Mouse (Mus musculus) fat pad, adult 2 months (tissue): Measurements from ENCODE around the gene Igf2bp2.

Experiments
- DNase-seq: peaks from one replicate; pipeline ENCODE4 v3.0.0-alpha.2; 2011; ENCODE audit warnings: low read depth, low spot score; ENCODE audit errors: extremely low read depth

The Igf2bp2 gene

DNA sequence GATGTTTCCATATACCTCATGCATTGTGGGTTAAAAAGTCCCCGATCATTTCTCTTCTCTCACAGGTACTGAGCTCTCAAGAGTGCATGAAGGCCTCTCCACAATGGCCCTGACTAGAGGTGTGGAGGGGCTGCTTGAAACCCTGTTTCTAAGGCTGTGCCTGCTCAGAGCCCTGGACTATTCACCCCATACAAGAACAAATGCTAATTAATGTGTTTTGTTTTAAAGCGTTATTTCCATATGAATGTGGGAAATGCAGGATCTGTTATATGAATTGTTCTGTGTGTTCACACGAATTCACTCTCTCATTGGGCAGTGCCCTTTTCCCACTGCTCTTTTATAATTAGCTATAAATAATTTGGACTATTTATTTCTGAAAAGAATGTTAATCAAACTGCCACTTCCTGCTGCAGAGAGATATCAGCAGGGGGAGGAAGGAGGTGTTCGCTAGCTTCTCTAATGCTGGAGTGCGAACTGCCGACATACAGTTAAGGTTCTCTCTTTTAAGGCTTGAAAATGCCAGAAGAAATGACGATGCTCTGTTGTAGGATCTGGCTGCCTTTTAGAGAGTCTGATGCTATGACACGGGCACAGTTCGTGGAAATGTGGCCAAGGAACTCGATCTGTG, 116.2 kb downstream of the Igf2bp2 start:
- DNase-seq: no peak

DNA sequence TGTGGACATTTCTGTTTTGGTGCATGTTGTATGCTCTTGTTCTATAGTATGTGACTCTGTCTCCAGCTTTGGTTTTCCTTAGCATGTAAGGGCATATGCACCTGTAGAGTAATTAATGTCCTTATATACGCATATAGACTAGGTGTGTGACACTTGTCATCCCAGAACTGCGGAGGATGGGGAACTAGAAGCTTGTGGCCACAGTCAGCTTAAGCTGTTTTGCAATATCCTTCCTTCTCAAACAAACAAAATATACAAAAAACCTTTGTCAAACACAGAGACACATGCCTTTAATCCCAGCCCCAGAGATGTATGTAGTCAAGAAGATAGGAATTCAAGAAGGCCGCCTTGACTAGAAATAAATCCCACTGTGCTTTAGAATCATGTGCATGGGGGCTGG, 117.2 kb downstream of the Igf2bp2 start:
- no peak for DNase-seq

- DNase-seq: no peak
These were observed 119.3 kb downstream of the Igf2bp2 start for GRCm38 (mm10) chr16:22043830-22044229.

DNA sequence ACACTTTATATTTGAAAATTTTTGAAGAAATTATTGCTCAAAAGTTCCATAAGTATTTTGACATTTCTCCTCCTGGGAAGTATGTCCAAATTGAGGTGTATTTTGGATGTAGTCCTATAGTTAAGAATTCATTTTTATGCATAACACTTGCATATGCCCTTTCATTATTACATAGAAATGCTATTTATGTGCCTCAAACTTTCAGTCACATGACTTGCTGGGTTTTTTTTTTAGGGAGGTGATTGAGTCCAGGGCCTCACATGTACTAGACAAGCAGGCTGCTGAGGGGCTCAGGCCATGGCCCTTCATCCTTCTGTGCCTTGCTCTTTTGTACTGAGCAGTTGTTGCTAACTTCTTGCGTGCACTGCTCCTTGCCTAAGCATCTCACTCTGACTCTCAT, 123.1 kb downstream of the Igf2bp2 start:
- DNase-seq: no peak

DNA sequence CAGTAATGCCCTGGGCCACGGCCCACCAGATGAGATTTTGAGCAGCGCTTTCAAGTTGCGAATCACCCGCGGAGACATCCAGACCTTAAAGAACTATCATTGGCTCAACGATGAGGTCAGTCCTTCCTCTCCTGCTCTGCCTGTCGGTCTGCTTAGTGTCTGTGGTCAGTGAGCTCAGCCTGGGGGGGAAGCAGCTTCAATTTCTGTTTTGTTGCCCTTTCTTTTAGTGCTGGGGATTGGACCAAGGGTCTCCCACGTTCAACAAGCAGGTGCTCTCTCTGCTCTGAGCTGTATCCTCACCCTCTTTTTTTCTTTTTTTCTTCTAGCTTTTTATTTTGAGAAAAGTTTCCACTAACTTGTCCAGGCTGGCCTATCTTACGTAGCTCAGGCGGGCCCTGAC, 124.5 kb downstream of the Igf2bp2 start:
- no peak for DNase-seq

DNA sequence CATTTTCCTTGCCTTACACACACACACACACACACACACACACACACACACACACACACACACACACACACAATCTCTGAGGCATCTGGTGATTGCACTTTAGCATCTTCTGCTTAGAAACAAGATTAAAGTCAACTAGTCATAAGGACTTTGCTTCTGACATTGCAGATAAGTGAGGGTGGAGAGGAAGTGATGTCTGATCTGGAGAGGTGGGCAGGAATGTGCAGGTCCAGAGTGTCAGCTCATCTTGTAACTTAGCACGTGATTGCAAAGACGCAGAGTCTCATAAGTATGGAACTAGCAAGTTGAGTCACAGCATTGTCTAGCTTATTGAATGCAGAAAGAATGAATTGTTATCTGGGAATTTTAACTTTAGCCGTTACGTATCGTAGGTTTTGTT, 135.6 kb downstream of the Igf2bp2 start:
- DNase-seq: no peak

DNA sequence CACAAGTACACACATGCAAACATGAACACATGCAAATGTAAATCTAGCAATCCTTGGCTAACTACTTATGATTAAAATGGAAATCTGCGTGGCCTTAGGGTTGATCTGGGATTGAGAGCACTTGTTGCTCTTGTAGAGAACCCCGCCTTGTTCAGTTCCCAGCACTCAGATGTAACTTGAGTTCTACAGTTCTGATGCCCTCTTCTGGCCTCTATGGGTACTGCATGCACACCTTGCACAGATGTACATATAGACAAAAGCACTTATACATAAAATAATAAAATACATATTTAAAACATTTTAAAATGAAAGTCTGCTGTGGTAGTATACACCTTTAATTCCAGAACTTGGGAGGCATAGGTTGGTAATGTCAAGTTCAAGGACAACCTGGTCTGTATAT, 141.0 kb downstream of the Igf2bp2 start:
- DNase-seq: no peak

- DNase-seq: no peak
These were observed 147.5 kb downstream of the Igf2bp2 start for GRCm38 (mm10) chr16:22015569-22015968.

GRCm38 (mm10) chr16:22009596-22009995, 153.5 kb downstream of the Igf2bp2 start:
- no peak for DNase-seq

DNA sequence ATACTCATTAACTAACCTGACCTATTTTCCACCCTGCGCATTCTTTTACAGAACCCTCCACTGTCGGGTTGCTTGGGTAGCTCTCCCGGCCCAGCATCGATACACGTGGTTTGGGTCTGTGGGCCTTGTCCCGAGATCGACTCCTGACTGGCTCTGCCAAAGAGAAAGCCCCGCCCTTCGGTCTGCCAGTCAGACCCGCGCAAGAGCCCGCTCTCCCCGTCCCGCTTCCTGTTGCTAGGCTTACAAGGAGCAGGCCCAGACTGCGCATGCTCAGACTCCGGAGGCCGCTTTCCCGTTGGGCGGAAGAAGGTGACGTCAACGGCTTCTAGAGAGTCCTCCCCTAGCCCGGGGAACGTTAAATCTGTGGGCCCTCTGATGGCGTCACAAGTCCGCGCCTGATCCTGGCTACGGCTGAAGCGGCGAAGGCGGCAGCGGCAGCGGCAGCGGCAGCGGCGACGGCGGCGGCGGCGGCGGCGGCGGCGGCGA, 154.0 kb downstream of the Igf2bp2 start, which contains the start of gene Senp2:
Gene Senp2 (plus strand): TSS at position 386 of the 486 bp plus-strand sequence.
- peak; percentile 96 for DNase-seq
